Mouse (Mus musculus) heart, embryonic 13.5 days (tissue): ENCODE measurements at regions not wholly inside any gene's neighbourhood (a gene's known extent, or its start where the extent isn't known, plus 50 kb on each side); places are given as distances from the start of the nearest gene placed in this dataset.
"Not testable (repeated sequence)": the region's sequence is repeated elsewhere in the genome, so short reads cannot be mapped to it uniquely, and the experiment has no call there.

Experiments
- ATAC-seq: fragments of 200-750 bp; cut with Nextera tagmentation; 2 replicates; pipeline ENCODE4 v1.8.0; 2017; ENCODE audit warnings: moderate TSS enrichment; ENCODE audit not compliant: insufficient number of reproducible peaks, low FRiP score, low TSS enrichment; ENCODE audit errors: extremely low read depth
- H3K27ac ChIP-seq: fragments of 300-500 bp; sonication (generic); replicated peaks from 2 replicates; pipeline ENCODE4 v1.5.1; 2015; ENCODE audit warnings: moderate library complexity, mild to moderate bottlenecking, inconsistent platforms
- H3K27me3 ChIP-seq: fragments of 300-500 bp; sonication (generic); replicated peaks from 2 replicates; pipeline ENCODE4 v1.6.1; 2015; ENCODE audit warnings: mild to moderate bottlenecking, inconsistent platforms
- H3K36me3 ChIP-seq: fragments of 300-500 bp; sonication (generic); 2 replicates; pipeline ENCODE4 v1.6.1; 2015; ENCODE audit warnings: mild to moderate bottlenecking, inconsistent platforms
- H3K4me1 ChIP-seq: fragments of 300-500 bp; sonication (generic); 2 replicates; pipeline ENCODE4 v1.6.1; 2015; ENCODE audit warnings: inconsistent platforms
- H3K4me2 ChIP-seq: fragments of 300-500 bp; sonication (generic); 2 replicates; pipeline ENCODE4 v1.6.1; 2015; ENCODE audit warnings: inconsistent platforms, mild to moderate bottlenecking, moderate library complexity
- H3K4me3 ChIP-seq: fragments of 300-500 bp; sonication (generic); 2 replicates; pipeline ENCODE4 v1.5.1; 2015; ENCODE audit warnings: moderate library complexity, mild to moderate bottlenecking, inconsistent platforms
- H3K9ac ChIP-seq: fragments of 300-500 bp; sonication (generic); 2 replicates; pipeline ENCODE4 v1.6.1; 2015; ENCODE audit warnings: inconsistent platforms, mild to moderate bottlenecking, moderate library complexity
- H3K9me3 ChIP-seq: fragments of 300-500 bp; sonication (generic); 2 replicates; pipeline ENCODE4 v1.6.1; 2016; ENCODE audit warnings: inconsistent platforms
- WGBS: fragments of 180-500 bp; shearing (Covaris S2); methylation state at CpG from one replicate; pipeline ENCODE4 v1.1.7; 2015; ENCODE audit warnings: mixed read lengths; 5-methylcytosine and 5-hydroxymethylcytosine counted together

DNA sequence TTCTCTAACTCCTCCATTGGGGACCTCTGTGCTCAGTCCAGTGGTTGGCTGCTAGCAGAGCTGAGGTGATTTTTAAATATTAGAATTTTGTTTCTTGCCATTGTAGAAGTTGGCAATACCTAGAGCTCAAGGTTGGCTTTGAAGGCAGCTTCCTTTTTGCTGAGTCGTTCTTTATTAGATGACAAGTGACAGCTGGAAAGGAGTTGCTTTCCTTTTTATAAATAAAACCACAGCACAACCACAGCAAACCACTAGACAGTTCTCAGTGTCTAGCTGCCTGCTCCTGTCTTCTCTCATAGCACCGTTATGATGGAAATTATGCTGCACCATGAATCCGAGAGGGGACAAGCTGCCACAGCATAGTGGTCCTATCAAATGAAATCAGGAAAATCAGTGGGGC lies 354.8 kb upstream of the Impg1 start:
- H3K36me3 ChIP-seq = no peaks in the 10 kb centered on the region
- H3K4me1 ChIP-seq = no peaks in the 10 kb centered on the region
- no peak overlapping the region for H3K4me2 ChIP-seq
- no peak overlapping the region for H3K9ac ChIP-seq
- H3K9me3 ChIP-seq = no peaks in the 10 kb centered on the region
- no peak overlapping the region for H3K27ac ChIP-seq
- WGBS = 83% methylated on average over 3 of the region's 3 CpGs
- no peak overlapping the region for H3K4me3 ChIP-seq
- no peaks in the 10 kb centered on the region for H3K27me3 ChIP-seq
- no peak for ATAC-seq

DNA sequence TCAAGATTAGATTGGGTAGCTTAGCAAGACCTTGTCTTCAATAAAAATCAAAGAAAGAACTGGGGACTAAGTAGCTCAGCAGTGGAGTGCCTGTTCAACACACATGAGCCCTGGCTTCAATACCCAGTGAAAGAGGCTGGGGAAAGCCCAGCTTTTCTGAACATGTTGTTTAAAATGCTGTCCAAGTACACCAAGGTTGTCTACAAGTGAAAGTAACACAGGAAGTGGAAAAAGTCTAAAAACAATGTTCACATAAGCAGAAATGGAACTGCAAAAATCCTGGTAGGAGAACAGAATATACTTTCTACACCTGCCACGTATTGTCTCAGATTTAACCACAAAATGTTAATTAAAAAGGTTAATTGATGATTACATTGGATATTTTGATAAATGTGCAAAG lies 353.8 kb upstream of the Impg1 start:
- H3K36me3 ChIP-seq = no peaks in the 10 kb centered on the region
- ATAC-seq = no peak
- no peak overlapping the region for H3K4me3 ChIP-seq
- H3K27me3 ChIP-seq = no peaks in the 10 kb centered on the region
- H3K4me1 ChIP-seq = no peaks in the 10 kb centered on the region
- no peak overlapping the region for H3K4me2 ChIP-seq
- no peak overlapping the region for H3K27ac ChIP-seq
- no peak overlapping the region for H3K9ac ChIP-seq
- no peaks in the 10 kb centered on the region for H3K9me3 ChIP-seq
- 87% methylated on average over 1 of the region's 1 CpGs for WGBS

DNA sequence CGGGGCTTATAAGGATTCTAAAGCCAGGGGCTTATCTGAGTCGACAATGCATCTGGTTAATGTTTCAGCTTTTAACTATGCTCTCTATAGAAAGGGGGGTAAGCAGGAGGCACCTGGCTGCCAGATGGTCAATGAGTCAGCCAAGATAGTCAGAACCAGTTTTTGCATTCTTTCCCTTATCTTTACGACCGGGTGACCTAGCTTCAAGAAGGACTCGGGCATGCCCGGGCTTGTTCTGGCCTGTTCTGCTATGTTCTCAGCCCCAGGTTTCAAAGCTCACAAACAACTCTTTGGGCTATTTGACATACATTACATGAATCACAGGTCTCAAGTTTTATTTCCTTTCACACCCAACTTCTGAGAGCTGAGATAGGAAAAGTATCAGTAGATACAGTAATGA lies 348.6 kb upstream of the Impg1 start:
- Histone ChIP-seq H3K9me3 (peaks cover 10% of the 10 kb centered on the region; the same call in 1 of the 2 replicates), H3K27ac (peak overlapping the region; percentile 54)
- H3K36me3 ChIP-seq, H3K9ac ChIP-seq, ATAC-seq, H3K4me1 ChIP-seq, H3K4me2 ChIP-seq, H3K27me3 ChIP-seq, H3K4me3 ChIP-seq: not testable (repeated sequence)
- 12% methylated on average over 6 of the region's 6 CpGs for WGBS

DNA sequence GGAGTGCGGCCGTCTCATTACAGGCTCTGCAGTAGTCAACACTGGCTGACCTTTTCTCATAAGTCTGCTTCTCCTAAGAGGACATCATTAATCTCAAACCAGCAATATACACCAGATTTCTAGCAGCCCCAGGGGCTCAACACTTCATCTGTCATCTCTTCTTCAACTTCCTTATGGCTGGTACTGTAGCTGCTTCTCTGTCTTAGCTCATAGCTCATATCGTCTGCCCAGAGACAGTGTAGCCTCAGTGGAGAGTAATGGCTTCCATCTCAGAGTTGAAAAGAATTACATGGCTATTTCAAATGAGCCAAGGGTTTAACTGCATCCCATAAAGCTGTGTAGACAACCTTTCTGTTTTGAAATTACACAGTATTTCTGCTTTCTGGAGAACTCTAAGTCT lies 326.2 kb upstream of the Impg1 start:
- WGBS = 51% methylated on average over 3 of the region's 3 CpGs
- no peaks in the 10 kb centered on the region for H3K9me3 ChIP-seq
- no peak overlapping the region for H3K27ac ChIP-seq
- no peaks in the 10 kb centered on the region for H3K36me3 ChIP-seq
- H3K27me3 ChIP-seq = no peaks in the 10 kb centered on the region
- no peaks in the 10 kb centered on the region for H3K4me1 ChIP-seq
- H3K4me3 ChIP-seq = no peak overlapping the region
- no peak overlapping the region for H3K4me2 ChIP-seq
- no peak for ATAC-seq
- H3K9ac ChIP-seq = no peak overlapping the region

DNA sequence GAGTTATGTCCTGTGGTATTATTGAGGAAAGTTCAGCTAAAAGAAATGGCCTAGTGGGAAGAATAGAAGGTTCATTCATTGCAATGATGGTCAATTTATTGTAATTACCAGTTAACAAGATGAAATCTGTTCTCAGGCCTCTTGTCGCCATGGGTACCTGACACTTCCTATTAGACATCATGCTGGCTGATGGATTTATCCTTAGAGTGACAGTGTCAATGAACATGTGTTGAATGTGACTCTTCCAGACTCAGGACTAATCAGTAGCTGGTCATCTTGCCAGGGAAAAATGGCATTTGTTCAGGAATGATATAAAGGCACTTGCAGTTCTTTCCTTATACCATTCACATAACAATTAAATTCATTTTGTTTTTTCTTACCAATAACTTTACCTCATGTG lies 309.3 kb upstream of the Impg1 start:
- Histone ChIP-seq H3K27me3 (no peaks in the 10 kb centered on the region), H3K9ac (no peak overlapping the region), H3K9me3 (no peaks in the 10 kb centered on the region), H3K4me2 (no peak overlapping the region), H3K36me3 (no peaks in the 10 kb centered on the region), H3K4me1 (no peaks in the 10 kb centered on the region), H3K4me3 (no peak overlapping the region), H3K27ac (no peak overlapping the region)
- WGBS = 67% methylated on average over 1 of the region's 1 CpGs
- ATAC-seq = no peak

DNA sequence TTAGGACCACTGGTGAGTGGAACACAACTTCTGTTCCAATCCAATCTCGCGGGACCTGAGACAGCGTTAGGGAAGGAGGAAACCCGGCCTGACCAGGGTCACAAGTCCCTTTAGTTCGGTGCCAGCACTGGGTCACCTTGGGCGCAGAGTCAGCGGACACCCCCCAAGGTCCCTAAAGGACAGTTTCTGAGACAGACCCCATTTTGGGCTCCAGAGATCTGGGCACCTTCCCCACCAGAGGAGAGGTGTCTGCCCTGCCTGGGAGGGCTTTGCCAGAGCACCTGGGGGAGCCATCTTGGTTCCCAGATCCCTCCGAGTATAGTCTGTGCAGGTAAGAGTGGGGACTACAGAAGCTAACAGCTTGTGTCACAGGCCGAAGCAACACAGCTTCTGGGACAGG lies 270.5 kb upstream of the Impg1 start:
- not testable (repeated sequence) for H3K9ac ChIP-seq, H3K27ac ChIP-seq, H3K4me1 ChIP-seq, H3K4me3 ChIP-seq, H3K27me3 ChIP-seq, H3K36me3 ChIP-seq, ATAC-seq, H3K4me2 ChIP-seq, H3K9me3 ChIP-seq
- WGBS = 92% methylated on average over 9 of the region's 9 CpGs

DNA sequence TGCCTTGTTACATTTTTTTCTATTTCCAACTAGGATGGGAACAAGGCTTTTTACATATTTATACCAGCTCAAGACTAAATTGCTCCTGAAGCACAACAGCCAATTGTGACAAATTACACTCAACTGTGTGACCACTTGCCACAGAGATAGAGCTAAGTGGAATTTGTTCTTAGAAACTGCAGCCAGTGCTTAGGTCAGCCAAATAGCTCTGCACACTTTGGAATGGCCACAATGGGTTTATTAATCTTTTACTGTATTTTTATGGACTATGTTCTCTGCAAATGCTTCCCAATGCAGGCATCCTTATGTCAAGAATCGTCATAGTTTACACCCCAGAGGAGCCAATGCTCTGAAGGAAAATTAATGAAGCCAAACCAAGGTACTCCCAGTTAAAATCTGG lies 267.7 kb upstream of the Impg1 start:
- no peak overlapping the region for H3K4me3 ChIP-seq
- 62% methylated on average over 1 of the region's 1 CpGs for whole genome bisulfite sequencing
- H3K9ac ChIP-seq = no peak overlapping the region
- no peak overlapping the region for H3K4me2 ChIP-seq
- H3K27me3 ChIP-seq = no peaks in the 10 kb centered on the region
- no peaks in the 10 kb centered on the region for H3K9me3 ChIP-seq
- no peak overlapping the region for H3K27ac ChIP-seq
- no peaks in the 10 kb centered on the region for H3K36me3 ChIP-seq
- no peaks in the 10 kb centered on the region for H3K4me1 ChIP-seq
- ATAC-seq = no peak

DNA sequence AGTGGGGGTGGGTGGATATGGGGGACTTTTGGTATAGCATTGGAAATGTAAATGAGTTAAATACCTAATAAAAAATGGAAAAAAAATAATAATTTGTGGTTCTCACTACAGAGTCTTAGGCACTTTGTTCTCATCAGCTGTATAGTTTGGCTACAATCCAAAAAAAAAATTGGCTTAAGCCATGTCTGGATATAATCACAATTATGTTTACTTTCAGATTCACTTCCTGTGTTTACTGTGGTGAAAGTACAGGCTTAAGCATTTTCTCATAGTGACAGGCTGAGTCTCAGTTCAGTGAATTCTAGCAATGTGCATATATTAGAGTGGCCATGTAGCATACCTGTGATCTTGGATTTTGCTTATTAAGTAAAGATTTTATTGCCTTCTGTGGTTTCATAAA lies 258.4 kb upstream of the Impg1 start:
- H3K9me3 ChIP-seq = no peaks in the 10 kb centered on the region
- ATAC-seq = no peak
- no peak overlapping the region for H3K4me2 ChIP-seq
- no peaks in the 10 kb centered on the region for H3K4me1 ChIP-seq
- no peak overlapping the region for H3K9ac ChIP-seq
- H3K36me3 ChIP-seq = no peaks in the 10 kb centered on the region
- no peak overlapping the region for H3K4me3 ChIP-seq
- H3K27ac ChIP-seq = no peak overlapping the region
- H3K27me3 ChIP-seq = no peaks in the 10 kb centered on the region

DNA sequence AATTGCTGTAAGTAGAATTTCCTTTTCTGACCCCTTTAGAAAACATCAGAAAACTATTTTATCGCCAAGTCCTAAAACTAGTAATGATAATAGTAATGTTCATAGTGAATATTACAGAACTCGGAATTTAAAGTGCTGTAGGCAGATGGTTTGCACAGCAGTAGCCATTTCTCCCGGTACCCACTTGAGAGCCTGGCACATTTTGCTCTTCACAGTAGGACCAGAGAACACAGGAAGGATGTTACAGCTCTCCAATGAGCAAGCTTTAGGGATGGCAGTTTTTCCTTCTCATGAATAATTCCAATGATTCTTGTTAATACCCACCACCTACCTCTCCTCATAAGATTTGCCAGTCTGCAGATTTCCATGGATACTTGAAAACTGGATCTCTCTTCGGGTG lies 253.2 kb upstream of the Impg1 start:
- Histone ChIP-seq H3K27me3 (no peaks in the 10 kb centered on the region), H3K27ac (no peak overlapping the region), H3K9me3 (no peaks in the 10 kb centered on the region), H3K9ac (no peak overlapping the region), H3K36me3 (no peaks in the 10 kb centered on the region), H3K4me1 (no peaks in the 10 kb centered on the region), H3K4me2 (no peak overlapping the region), H3K4me3 (no peak overlapping the region)
- no peak for ATAC-seq
- 81% methylated on average over 4 of the region's 4 CpGs for WGBS

DNA sequence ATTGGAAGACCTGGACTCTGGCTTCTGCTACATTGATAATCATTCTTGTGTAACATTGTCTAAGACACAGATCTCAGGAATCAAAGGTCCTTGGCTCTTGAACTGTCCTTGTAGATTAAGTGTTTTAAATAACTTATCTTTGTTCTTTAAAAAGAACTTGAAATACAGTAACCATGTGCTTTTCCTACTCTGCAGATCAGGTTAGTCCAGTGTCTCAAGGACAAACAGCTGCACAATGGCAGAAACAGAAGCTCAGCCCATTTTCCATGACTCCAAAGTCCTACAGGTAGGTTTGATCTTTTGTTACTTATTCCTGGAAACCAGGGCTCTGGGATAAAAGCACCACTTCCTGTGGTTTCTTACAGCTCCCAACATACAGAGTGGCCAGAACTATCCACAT lies 244.5 kb upstream of the Impg1 start:
- H3K27me3 ChIP-seq = no peaks in the 10 kb centered on the region
- H3K36me3 ChIP-seq = no peaks in the 10 kb centered on the region

DNA sequence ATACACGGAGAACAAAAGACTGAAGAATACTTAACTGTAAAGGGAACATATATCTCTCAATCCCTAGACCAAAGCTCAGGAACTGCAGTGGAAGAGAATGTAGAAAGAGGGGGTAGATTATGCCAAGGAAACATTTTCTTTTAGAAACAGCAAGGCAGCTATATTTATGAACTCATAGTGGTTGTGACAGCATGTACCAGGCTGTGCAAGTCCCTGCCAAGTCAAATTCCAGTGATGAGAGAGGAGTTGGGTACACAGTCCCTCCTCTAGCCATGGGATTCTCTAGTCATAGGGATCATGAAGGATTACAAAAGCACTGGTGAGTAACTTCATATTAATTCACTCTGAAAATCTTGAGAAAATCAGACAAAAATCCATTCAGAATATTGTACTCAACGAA lies 240.0 kb upstream of the Impg1 start:
- 71% methylated on average over 2 of the region's 2 CpGs for WGBS
- no peak overlapping the region for H3K4me2 ChIP-seq
- ATAC-seq = no peak

More for the DNA sequence above, 244.5 kb upstream of the Impg1 start:
- no peaks in the 10 kb centered on the region for H3K4me1 ChIP-seq
- no peak for ATAC-seq
- no peak overlapping the region for H3K4me3 ChIP-seq
- no peak overlapping the region for H3K27ac ChIP-seq
- no peak overlapping the region for H3K4me2 ChIP-seq
- H3K9ac ChIP-seq = no peak overlapping the region
- H3K9me3 ChIP-seq = no peaks in the 10 kb centered on the region

DNA sequence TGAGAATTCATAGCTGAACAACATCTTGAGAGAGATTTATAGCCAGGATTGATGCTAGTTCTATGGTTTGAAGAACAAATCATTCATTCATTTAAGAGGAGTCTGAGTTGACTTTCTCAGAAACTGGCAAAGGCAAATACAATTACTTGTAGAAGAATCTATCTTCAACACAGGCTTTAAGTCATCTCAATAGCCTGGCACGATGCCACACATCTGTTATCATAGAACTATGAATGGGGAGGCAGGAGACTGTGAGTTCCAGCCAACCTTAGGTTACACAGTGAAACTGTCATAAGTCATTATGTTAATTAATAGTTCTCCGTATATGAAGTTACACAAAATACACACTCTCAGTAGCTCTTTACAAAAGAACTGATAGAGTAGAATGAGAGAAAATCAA lies 231.9 kb upstream of the Impg1 start:
- Histone ChIP-seq H3K4me3 (no peak overlapping the region), H3K4me2 (no peak overlapping the region), H3K9me3 (no peaks in the 10 kb centered on the region), H3K9ac (no peak overlapping the region), H3K36me3 (no peaks in the 10 kb centered on the region), H3K27me3 (no peaks in the 10 kb centered on the region), H3K4me1 (no peaks in the 10 kb centered on the region), H3K27ac (no peak overlapping the region)
- ATAC-seq = no peak
- 56% methylated on average over 2 of the region's 2 CpGs for WGBS

More for the DNA sequence above, 240.0 kb upstream of the Impg1 start:
- no peak overlapping the region for H3K9ac ChIP-seq
- H3K27ac ChIP-seq = no peak overlapping the region
- no peak overlapping the region for H3K4me3 ChIP-seq
- H3K9me3 ChIP-seq = no peaks in the 10 kb centered on the region
- H3K4me1 ChIP-seq = no peaks in the 10 kb centered on the region
- no peaks in the 10 kb centered on the region for H3K27me3 ChIP-seq
- no peaks in the 10 kb centered on the region for H3K36me3 ChIP-seq
